Mouse (Mus musculus) heart, adult 2 months (tissue): ENCODE results near the gene Foxr1.

ENCODE experiments used
- CTCF ChIP-seq: fragments of 200-600 bp; IDR thresholded peaks from 2 replicates; pipeline ENCODE4 v1.8.1; 2022; ENCODE audit warnings: antibody characterized with exemption, mild to moderate bottlenecking, moderate library complexity
- POLR2A ChIP-seq: fragments of 200-500 bp; IDR thresholded peaks from 2 replicates; pipeline ENCODE4 v1.6.1; 2011; ENCODE audit warnings: mild to moderate bottlenecking, low read depth, low read length, control low read depth; ENCODE audit not compliant: insufficient read depth

DNA sequence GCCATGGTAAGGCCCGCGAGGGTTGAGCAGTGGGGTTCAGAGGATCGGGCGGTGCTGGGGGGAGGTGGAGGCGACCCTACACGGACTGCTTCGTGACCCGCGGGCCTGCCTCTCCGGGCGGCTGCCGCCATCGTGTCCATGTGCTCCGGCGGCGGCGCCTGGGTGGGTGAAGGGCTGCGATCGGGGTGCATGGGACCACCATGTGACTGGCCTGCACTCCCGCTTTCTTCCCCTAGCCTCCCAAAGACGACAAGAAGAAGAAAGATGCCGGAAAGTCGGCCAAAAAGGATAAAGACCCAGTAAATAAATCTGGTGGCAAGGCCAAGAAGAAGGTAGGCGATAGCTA lies 33.2 kb downstream of the Foxr1 start:
- TF ChIP-seq CTCF (no peak), POLR2A (no peak)
